Mouse (Mus musculus): Measurements from ENCODE around the gene Aoc1.

DNA sequence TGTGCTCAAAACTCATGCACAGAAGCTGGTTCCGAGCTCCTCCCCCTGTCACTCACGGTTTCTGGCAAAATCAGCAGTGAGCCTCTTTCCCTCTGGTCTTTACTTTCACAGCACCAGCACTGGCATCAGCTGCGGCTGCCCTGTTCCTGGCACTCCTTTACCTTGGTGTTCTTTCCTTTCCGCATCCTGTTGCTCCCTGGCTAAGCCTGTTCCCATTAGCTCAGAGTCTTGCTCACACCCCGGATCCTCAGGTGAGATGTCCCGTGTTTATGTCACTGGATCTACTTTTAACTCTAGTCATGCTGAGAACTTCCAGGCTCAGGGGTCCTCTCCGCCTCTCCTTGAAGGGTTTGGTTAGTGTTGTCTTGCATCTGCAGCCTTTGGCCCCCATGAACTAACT, 35.2 kb upstream of the Aoc1 start:
- TF ChIP-seq CTCF (IDR thresholded peaks at IDR 0.05; ENCODE audit: extremely low read depth, insufficient read depth, low read length) (no peak), POLR2A (IDR thresholded peaks at IDR 0.05; ENCODE audit: extremely low read depth, insufficient read depth, low read length) (no peak)

All from cortical plate, adult 2 months (tissue).